Mouse (Mus musculus): Measurements from ENCODE around the gene Supt3.

DNA sequence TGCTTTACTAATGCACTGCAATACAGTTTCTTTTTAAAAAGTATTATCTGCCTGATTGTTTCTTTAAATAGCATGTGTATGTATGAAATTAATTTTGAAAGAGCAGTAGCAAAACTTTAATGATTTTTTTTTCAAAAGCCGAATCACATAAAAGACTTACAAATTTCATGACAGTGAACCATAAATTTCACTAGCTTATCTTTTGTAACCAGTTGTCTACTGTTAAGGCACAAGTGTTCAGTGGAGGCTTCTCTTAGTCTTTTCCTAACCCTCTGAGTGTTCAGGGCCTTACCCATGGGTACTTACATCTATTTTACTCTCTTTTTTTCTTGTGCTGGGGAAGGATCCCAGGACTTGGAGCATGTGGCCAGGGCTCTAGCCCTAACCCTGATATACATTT is 30.1 kb downstream of the Supt3 start:
- TF ChIP-seq POLR2A (IDR thresholded peaks at IDR 0.05; ENCODE audit: extremely low read depth, insufficient read depth, low read length) (no peak), CTCF (IDR thresholded peaks at IDR 0.05; ENCODE audit: low read depth, low read length) (no peak)
